Comparison of ENCODE assay signal across 32 mouse cellular contexts in genomic region chr1:87114784-87115183, GRCm38 (mm10). TPM values are rescaled to one million over a fixed set of nuclear protein-coding genes. Genes with fewer than 3 reads are reported as not detected.
"Had no signal": no experiment of that assay in that cellular context is flagged by ENCODE, and none has a peak within 500 bp of the region (broad histone marks: within the 10 kb centered on the region; RNA-seq: fewer than 3 reads in every experiment).

No protein-coding gene starts in this region.

- DNase-seq: gastrocnemius, adult 2 months; gastrocnemius, postnatal 10 days; gastrocnemius, postnatal 25 days; heart, adult 18-20 months; heart, postnatal 10 days; heart, postnatal 4 days; kidney, adult 11 months; kidney, adult 2 months; kidney, adult 9 months; kidney, postnatal 14 days; kidney, postnatal 36 days; layer of hippocampus, adult 9-11 months; layer of hippocampus, postnatal 36 days; left cerebral cortex, postnatal 4 days had no signal

- H3K36me3 ChIP-seq: heart, embryonic 10.5 days; heart, embryonic 12.5 days; hindbrain, embryonic 10.5 days; hindbrain, embryonic 12.5 days; kidney, embryonic 15.5 days; limb, embryonic 13.5 days; limb, embryonic 15.5 days; liver, embryonic 12.5 days had no signal

- H3K4me2 ChIP-seq: heart, embryonic 12.5 days; hindbrain, embryonic 12.5 days; hindbrain, embryonic 14.5 days; kidney, embryonic 15.5 days; limb, embryonic 13.5 days; limb, embryonic 15.5 days; liver, embryonic 12.5 days had no signal

- H3K27me3 ChIP-seq: heart, embryonic 12.5 days; hindbrain, embryonic 12.5 days; kidney, embryonic 15.5 days; limb, embryonic 13.5 days; limb, embryonic 15.5 days had no signal

- H3K9ac ChIP-seq: heart, embryonic 12.5 days; hindbrain, embryonic 12.5 days; hindbrain, embryonic 14.5 days; kidney, embryonic 15.5 days; limb, embryonic 13.5 days; limb, embryonic 15.5 days; liver, embryonic 12.5 days; liver, embryonic 14.5 days had no signal

- ATAC-seq: hindbrain, embryonic 16.5 days; inflammation-experienced regulatory T-cells, adult 6 months; liver, embryonic 12.5 days had no signal

- H3K4me1 ChIP-seq: heart, embryonic 10.5 days; heart, embryonic 12.5 days; hindbrain, embryonic 10.5 days; hindbrain, embryonic 12.5 days; kidney, embryonic 15.5 days; limb, embryonic 13.5 days; limb, embryonic 15.5 days; liver, embryonic 12.5 days had no signal

- H3K4me3 ChIP-seq: gastrocnemius, adult 2 months; heart, embryonic 10.5 days; heart, embryonic 12.5 days; hindbrain, embryonic 10.5 days; hindbrain, embryonic 12.5 days; kidney, embryonic 15.5 days; limb, embryonic 13.5 days; limb, embryonic 15.5 days; liver, embryonic 12.5 days had no signal

- H3K9me3 ChIP-seq: heart, embryonic 10.5 days; heart, embryonic 12.5 days; hindbrain, embryonic 10.5 days; hindbrain, embryonic 12.5 days; kidney, embryonic 15.5 days; limb, embryonic 13.5 days; limb, embryonic 15.5 days; liver, embryonic 12.5 days had no signal

- H3K27ac ChIP-seq: gastrocnemius, adult 2 months; heart, embryonic 10.5 days; hindbrain, embryonic 10.5 days; hindbrain, embryonic 12.5 days; hindbrain, embryonic 14.5 days; kidney, embryonic 15.5 days; kidney, postnatal 0 days; limb, embryonic 13.5 days; limb, embryonic 15.5 days; liver, embryonic 12.5 days; liver, embryonic 14.5 days had no signal

RNA-seq across cellular contexts. Expression of gene Akp3, which starts 10.0 kb away (rescaled TPM):
- polyA plus RNA-seq: heart, embryonic 10.5 days; heart, embryonic 12.5 days; heart, embryonic 14.5 days; heart, embryonic 16.5 days; hindbrain, embryonic 10.5 days; hindbrain, embryonic 12.5 days; hindbrain, embryonic 14.5 days; inflammation-experienced regulatory T-cells, adult 6 months; kidney, adult 2 months; kidney, embryonic 15.5 days; kidney, postnatal 0 days; limb, embryonic 11.5 days; limb, embryonic 13.5 days; limb, embryonic 15.5 days; liver, adult 2 months; liver, embryonic 12.5 days; liver, embryonic 14.5 days; liver, embryonic 16.5 days had no signal

RNA-seq across cellular contexts. Expression of gene Alpi, which starts 13.4 kb away (rescaled TPM):
- polyA plus RNA-seq: heart, embryonic 10.5 days; heart, embryonic 12.5 days; heart, embryonic 14.5 days; hindbrain, embryonic 10.5 days; hindbrain, embryonic 12.5 days; hindbrain, embryonic 14.5 days; hindbrain, embryonic 16.5 days; inflammation-experienced regulatory T-cells, adult 6 months; kidney, adult 2 months; kidney, embryonic 15.5 days; kidney, postnatal 0 days; limb, embryonic 11.5 days; limb, embryonic 15.5 days; liver, embryonic 12.5 days; liver, embryonic 14.5 days had no signal

RNA-seq across cellular contexts. Expression of gene Alppl2, which starts 25.1 kb away (rescaled TPM):
- polyA plus RNA-seq: heart, embryonic 10.5 days; heart, embryonic 12.5 days; heart, embryonic 14.5 days; heart, embryonic 16.5 days; hindbrain, embryonic 10.5 days; hindbrain, embryonic 12.5 days; hindbrain, embryonic 14.5 days; hindbrain, embryonic 16.5 days; inflammation-experienced regulatory T-cells, adult 6 months; kidney, adult 2 months; kidney, embryonic 15.5 days; kidney, postnatal 0 days; limb, embryonic 11.5 days; limb, embryonic 13.5 days; limb, embryonic 15.5 days; liver, adult 2 months; liver, embryonic 12.5 days; liver, embryonic 14.5 days; liver, embryonic 16.5 days had no signal

RNA-seq across cellular contexts. Expression of gene Ecel1, which starts 41.5 kb away (rescaled TPM):
- polyA plus RNA-seq: liver, adult 2 months had no signal
